Mouse (Mus musculus) brain, embryonic 14.5 days (tissue): ENCODE measurements around the gene Mau2.

Experiments
- CTCF ChIP-seq: fragments of 200-500 bp; IDR thresholded peaks from 2 replicates; pipeline ENCODE4 v1.5.1; 2012; ENCODE audit warnings: inconsistent platforms, mild to moderate bottlenecking, moderate library complexity, borderline replicate concordance; ENCODE audit not compliant: insufficient read depth, insufficient read length; ENCODE audit errors: extremely low read depth
- POLR2A ChIP-seq: fragments of 200-500 bp; IDR thresholded peaks from 2 replicates; pipeline ENCODE4 v1.6.1; 2012; ENCODE audit warnings: mild to moderate bottlenecking, inconsistent platforms, borderline replicate concordance; ENCODE audit not compliant: poor library complexity, insufficient read depth, insufficient read length, severe bottlenecking; ENCODE audit errors: extremely low read depth

GRCm38 (mm10) chr8:70003204-70003657 lies 39.3 kb downstream of the Mau2 start:
- no peak for TF ChIP-seq CTCF
- no peak for TF ChIP-seq POLR2A
